Mouse (Mus musculus): ENCODE results near the gene Bphl. TPM values are rescaled to one million over a fixed set of nuclear protein-coding genes. Genes with fewer than 3 reads are reported as not detected.
A peak's percentile ranks its signal among the peaks of the same experiment; 100 is the strongest.
"Not testable (repeated sequence)": the region's sequence is repeated elsewhere in the genome, so short reads cannot be mapped to it uniquely, and the experiment has no call there.

The Bphl gene
- polyA plus RNA-seq, 1 experiment, result 15.7 TPM

- H3K9me3 ChIP-seq (replicated peaks; ENCODE audit: control insufficient read depth, insufficient read depth, low read length, poor library complexity, severe bottlenecking), result no peaks in the 10 kb centered on the region
- no peak overlapping the region for H3K9ac ChIP-seq (ENCODE audit: low read depth, poor library complexity, severe bottlenecking)
- no peak overlapping the region for H3K4me3 ChIP-seq (ENCODE audit: low read depth, low read length)
- H3K27ac ChIP-seq (ENCODE audit: insufficient read depth, low read length), result no peak overlapping the region
- TF ChIP-seq EP300 (IDR thresholded peaks at IDR 0.05; ENCODE audit: insufficient read depth, low read depth, low read length) (no peak), CTCF (IDR thresholded peaks at IDR 0.05; ENCODE audit: low read depth, low read length) (no peak), POLR2A (IDR thresholded peaks at IDR 0.05; ENCODE audit: insufficient read depth, low read length) (no peak)
- peaks cover under 1% of the 10 kb centered on the region for H3K4me1 ChIP-seq (ENCODE audit: control insufficient read depth, insufficient read depth, low read length)
- no peaks in the 10 kb centered on the region for H3K36me3 ChIP-seq (ENCODE audit: control insufficient read depth, insufficient read depth, low read length, poor library complexity, severe bottlenecking)
- H3K27me3 ChIP-seq (ENCODE audit: control insufficient read depth, insufficient read depth, low read length, poor library complexity, severe bottlenecking), result no peaks in the 10 kb centered on the region
Measured at GRCm38 (mm10) chr13:34071836-34072235, 34.4 kb downstream of the Bphl start.

DNA sequence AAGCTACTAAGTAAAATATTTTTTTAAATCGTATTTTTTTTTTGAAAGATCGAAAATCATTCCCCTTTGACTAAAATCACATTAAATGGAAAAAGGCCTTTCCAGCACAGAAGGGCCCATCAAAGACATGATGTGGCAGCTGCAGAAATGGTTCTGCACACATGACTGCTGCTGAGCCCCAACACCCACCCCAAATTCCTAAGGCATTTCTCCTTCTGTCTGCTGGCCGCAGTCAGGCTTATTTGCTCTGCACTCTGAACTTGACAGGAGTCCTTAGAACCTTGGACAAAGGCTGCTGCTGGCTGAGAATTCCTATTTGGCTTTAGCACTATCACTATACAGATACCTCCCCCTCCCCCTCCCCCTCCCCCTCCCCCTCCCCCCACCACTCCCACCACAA is 35.5 kb downstream of the Bphl start:
- Histone ChIP-seq H3K36me3 (ENCODE audit: control insufficient read depth, insufficient read depth, low read length, poor library complexity, severe bottlenecking) (no peaks in the 10 kb centered on the region), H3K9ac (ENCODE audit: low read depth, poor library complexity, severe bottlenecking) (no peak overlapping the region), H3K4me1 (ENCODE audit: control insufficient read depth, insufficient read depth, low read length) (peaks cover 3% of the 10 kb centered on the region), H3K9me3 (replicated peaks; ENCODE audit: control insufficient read depth, insufficient read depth, low read length, poor library complexity, severe bottlenecking) (no peaks in the 10 kb centered on the region), H3K4me3 (ENCODE audit: low read depth, low read length) (no peak overlapping the region), H3K27ac (ENCODE audit: insufficient read depth, low read length) (no peak overlapping the region), H3K27me3 (ENCODE audit: control insufficient read depth, insufficient read depth, low read length, poor library complexity, severe bottlenecking) (no peaks in the 10 kb centered on the region)
- TF ChIP-seq EP300 (IDR thresholded peaks at IDR 0.05; ENCODE audit: insufficient read depth, low read depth, low read length) (no peak), POLR2A (IDR thresholded peaks at IDR 0.05; ENCODE audit: insufficient read depth, low read length) (no peak), CTCF (IDR thresholded peaks at IDR 0.05; ENCODE audit: low read depth, low read length) (no peak)

DNA sequence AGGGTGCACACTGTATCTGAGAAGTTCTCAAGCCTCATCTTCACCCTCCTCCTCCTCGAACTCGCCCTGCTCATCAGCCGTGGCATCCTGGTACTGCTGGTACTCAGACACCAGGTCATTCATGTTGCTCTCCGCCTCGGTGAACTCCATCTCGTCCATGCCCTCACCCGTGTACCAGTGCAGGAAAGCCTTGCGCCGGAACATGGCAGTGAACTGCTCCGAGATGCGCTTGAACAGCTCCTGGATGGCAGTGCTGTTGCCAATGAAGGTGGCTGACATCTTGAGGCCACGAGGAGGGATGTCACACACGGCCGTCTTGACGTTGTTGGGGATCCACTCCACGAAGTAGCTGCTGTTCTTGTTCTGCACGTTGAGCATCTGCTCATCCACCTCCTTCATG is 37.0 kb downstream of the Bphl start:
- not testable (repeated sequence) for H3K9ac ChIP-seq (ENCODE audit: low read depth, poor library complexity, severe bottlenecking); H3K9me3 ChIP-seq (replicated peaks; ENCODE audit: control insufficient read depth, insufficient read depth, low read length, poor library complexity, severe bottlenecking); H3K36me3 ChIP-seq (ENCODE audit: control insufficient read depth, insufficient read depth, low read length, poor library complexity, severe bottlenecking); H3K27ac ChIP-seq (ENCODE audit: insufficient read depth, low read length); H3K4me3 ChIP-seq (ENCODE audit: low read depth, low read length); H3K27me3 ChIP-seq (ENCODE audit: control insufficient read depth, insufficient read depth, low read length, poor library complexity, severe bottlenecking); H3K4me1 ChIP-seq (ENCODE audit: control insufficient read depth, insufficient read depth, low read length)

- H3K36me3 ChIP-seq (ENCODE audit: control insufficient read depth, insufficient read depth, low read length, poor library complexity, severe bottlenecking); H3K9ac ChIP-seq (ENCODE audit: low read depth, poor library complexity, severe bottlenecking); H3K27me3 ChIP-seq (ENCODE audit: control insufficient read depth, insufficient read depth, low read length, poor library complexity, severe bottlenecking); H3K4me3 ChIP-seq (ENCODE audit: low read depth, low read length); H3K4me1 ChIP-seq (ENCODE audit: control insufficient read depth, insufficient read depth, low read length); H3K9me3 ChIP-seq (replicated peaks; ENCODE audit: control insufficient read depth, insufficient read depth, low read length, poor library complexity, severe bottlenecking); H3K27ac ChIP-seq (ENCODE audit: insufficient read depth, low read length): not testable (repeated sequence)
Measured at GRCm38 (mm10) chr13:34075893-34076292, 38.5 kb downstream of the Bphl start.

DNA sequence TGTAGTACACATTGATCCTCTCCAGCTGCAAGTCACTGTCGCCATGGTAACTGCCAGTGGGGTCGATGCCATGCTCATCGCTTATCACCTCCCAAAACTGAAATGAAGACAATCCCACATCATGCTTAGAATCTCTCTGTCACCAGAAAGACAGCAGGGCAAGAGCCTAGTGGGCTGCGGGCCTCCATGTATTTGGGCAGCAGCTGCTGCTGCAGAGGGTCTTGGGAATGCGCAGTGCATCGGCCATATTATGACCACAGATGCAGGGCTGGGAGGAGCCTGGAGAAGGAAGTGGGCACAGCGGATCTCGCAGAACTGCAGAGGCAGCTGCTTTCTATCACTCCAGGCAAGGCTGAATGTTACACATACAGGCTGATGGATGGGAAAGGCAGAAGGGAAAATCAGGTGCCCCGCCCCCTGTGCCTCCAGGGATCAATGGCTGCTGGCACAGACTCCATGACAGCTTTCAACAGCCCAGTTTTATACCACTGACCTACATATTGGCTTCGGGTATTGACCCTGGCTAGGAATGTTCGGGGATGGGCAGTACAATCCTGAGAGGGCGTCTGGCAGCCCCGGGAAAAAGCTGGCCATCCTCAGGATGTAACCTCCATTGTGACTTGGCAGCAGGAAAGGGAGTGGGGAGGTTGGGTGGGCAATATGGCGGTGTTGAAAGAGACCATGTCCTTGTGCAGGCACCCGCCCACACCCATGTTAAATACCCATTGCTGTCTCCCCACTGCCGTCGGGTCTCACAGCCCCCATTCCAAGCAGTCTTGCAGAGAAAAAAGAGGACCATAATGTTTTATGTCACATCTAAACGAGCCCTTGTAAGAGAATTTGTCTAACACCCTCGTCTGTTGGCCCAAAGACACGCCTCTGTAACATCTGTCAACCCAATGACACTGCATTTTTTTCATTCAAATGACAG is 39.4 kb downstream of the Bphl start:
- Histone ChIP-seq H3K27ac (ENCODE audit: insufficient read depth, low read length) (no peak overlapping the region), H3K4me3 (ENCODE audit: low read depth, low read length) (peak overlapping the region; percentile 4; the same call in 1 of the 2 replicates), H3K27me3 (ENCODE audit: control insufficient read depth, insufficient read depth, low read length, poor library complexity, severe bottlenecking) (no peaks in the 10 kb centered on the region), H3K9ac (ENCODE audit: low read depth, poor library complexity, severe bottlenecking) (no peak overlapping the region), H3K9me3 (replicated peaks; ENCODE audit: control insufficient read depth, insufficient read depth, low read length, poor library complexity, severe bottlenecking) (no peaks in the 10 kb centered on the region), H3K36me3 (ENCODE audit: control insufficient read depth, insufficient read depth, low read length, poor library complexity, severe bottlenecking) (no peaks in the 10 kb centered on the region), H3K4me1 (ENCODE audit: control insufficient read depth, insufficient read depth, low read length) (peaks cover 3% of the 10 kb centered on the region)
- TF ChIP-seq CTCF (IDR thresholded peaks at IDR 0.05; ENCODE audit: low read depth, low read length), result no peak
- no peak for TF ChIP-seq POLR2A (IDR thresholded peaks at IDR 0.05; ENCODE audit: insufficient read depth, low read length)
- TF ChIP-seq EP300 (IDR thresholded peaks at IDR 0.05; ENCODE audit: insufficient read depth, low read depth, low read length), result no peak

DNA sequence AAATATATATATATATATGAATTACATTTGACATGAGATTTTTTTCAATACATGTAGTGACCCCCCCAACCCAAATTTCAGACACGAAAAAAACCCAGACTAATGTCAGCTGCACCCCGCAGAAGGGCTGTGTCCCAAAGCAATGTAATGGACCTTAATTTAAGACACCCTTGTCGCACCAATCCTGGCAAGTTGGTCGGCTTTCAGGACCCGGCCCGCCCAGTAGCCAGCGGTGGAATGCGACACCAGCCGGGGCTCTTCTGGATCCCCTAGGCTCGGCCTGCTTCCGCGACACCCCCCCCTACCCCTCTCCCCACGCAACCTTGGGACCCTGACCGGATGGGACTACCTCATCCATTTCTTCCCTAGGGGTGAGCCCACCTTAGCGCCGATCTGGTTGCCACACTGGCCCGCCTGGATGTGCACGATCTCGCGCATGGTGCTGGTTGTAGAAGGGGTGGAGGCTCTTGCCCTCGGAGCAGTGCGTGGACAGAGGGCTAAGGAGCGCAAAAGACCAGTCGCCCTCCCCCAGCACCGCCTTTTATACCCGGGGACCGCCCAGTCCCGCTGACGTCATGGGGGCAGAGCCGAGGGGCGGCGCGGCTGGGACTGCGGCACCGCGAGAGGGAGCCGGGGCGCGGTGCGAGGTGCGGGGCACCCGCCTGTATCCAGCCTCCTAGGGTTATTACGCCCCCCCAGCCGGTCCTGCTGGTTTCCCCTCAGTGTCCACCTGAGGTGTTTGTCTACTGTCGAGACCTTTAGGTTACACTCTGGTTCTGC is 40.3 kb downstream of the Bphl start, which contains the start of gene Tubb2a:
Tubb2a (minus strand) TSS at position 516 of the 780 bp plus-strand sequence.
- 0 out of 2 replicates have a peak, but pooled peaks have one; percentile 13 for TF ChIP-seq EP300 (IDR thresholded peaks at IDR 0.05; ENCODE audit: insufficient read depth, low read depth, low read length)
- TF ChIP-seq POLR2A (IDR thresholded peaks at IDR 0.05; ENCODE audit: insufficient read depth, low read length), result peak; percentile 87
- TF ChIP-seq CTCF (IDR thresholded peaks at IDR 0.05; ENCODE audit: low read depth, low read length), result peak; percentile 24
- peaks cover 3% of the 10 kb centered on the region for H3K4me1 ChIP-seq (ENCODE audit: control insufficient read depth, insufficient read depth, low read length)
- H3K36me3 ChIP-seq (ENCODE audit: control insufficient read depth, insufficient read depth, low read length, poor library complexity, severe bottlenecking), result no peaks in the 10 kb centered on the region
- H3K9me3 ChIP-seq (replicated peaks; ENCODE audit: control insufficient read depth, insufficient read depth, low read length, poor library complexity, severe bottlenecking), result no peaks in the 10 kb centered on the region
- H3K27ac ChIP-seq (ENCODE audit: insufficient read depth, low read length), result no peak within 1 kb of the TSS
- peak within 1 kb of the TSS; percentile 58 for H3K9ac ChIP-seq (ENCODE audit: low read depth, poor library complexity, severe bottlenecking)
- peak within 1 kb of the TSS; percentile 92 for H3K4me3 ChIP-seq (ENCODE audit: low read depth, low read length)
- H3K27me3 ChIP-seq (ENCODE audit: control insufficient read depth, insufficient read depth, low read length, poor library complexity, severe bottlenecking), result no peaks in the 10 kb centered on the region

Measured in ES-Bruce4 (cell line).